Mouse (Mus musculus) intestine, embryonic 16.5 days (tissue): ENCODE data around the gene Sirt1. TPM values are rescaled to one million over a fixed set of nuclear protein-coding genes. Genes with fewer than 3 reads are reported as not detected.

Source experiments
- ATAC-seq: fragments of 200-750 bp; cut with Nextera tagmentation; 2 replicates; pipeline ENCODE4 v1.8.0; 2017; ENCODE audit warnings: moderate TSS enrichment, moderate library complexity
- H3K27ac ChIP-seq: fragments of 300-500 bp; sonication (generic); 2 replicates; pipeline ENCODE4 v1.5.1; 2014; ENCODE audit warnings: mild to moderate bottlenecking, low read length
- H3K27me3 ChIP-seq: fragments of 300-500 bp; sonication (generic); replicated peaks from 2 replicates; pipeline ENCODE4 v1.6.1; 2014; ENCODE audit warnings: low read length, control low read depth, mixed read lengths; ENCODE audit not compliant: control insufficient read depth, insufficient read depth
- H3K36me3 ChIP-seq: fragments of 300-500 bp; sonication (generic); 2 replicates; pipeline ENCODE4 v1.6.1; 2014; ENCODE audit warnings: low read length, control low read depth; ENCODE audit not compliant: control insufficient read depth, insufficient read depth
- H3K4me1 ChIP-seq: fragments of 300-500 bp; sonication (generic); 2 replicates; pipeline ENCODE4 v1.6.1; 2014; ENCODE audit warnings: low read length, control low read depth, mixed read lengths; ENCODE audit not compliant: control insufficient read depth, insufficient read depth
- H3K4me2 ChIP-seq: fragments of 300-500 bp; sonication (generic); 2 replicates; pipeline ENCODE4 v1.6.1; 2014; ENCODE audit warnings: low read depth, low read length, control low read depth
- H3K4me3 ChIP-seq: fragments of 300-500 bp; sonication (generic); 2 replicates; pipeline ENCODE4 v1.5.1; 2014; ENCODE audit warnings: mild to moderate bottlenecking, low read length
- H3K9ac ChIP-seq: fragments of 300-500 bp; sonication (generic); 2 replicates; pipeline ENCODE4 v1.6.1; 2014; ENCODE audit warnings: low read depth, low read length
- H3K9me3 ChIP-seq: fragments of 300-500 bp; sonication (generic); 2 replicates; pipeline ENCODE4 v1.6.1; 2016; ENCODE audit warnings: low read length, control low read depth; ENCODE audit not compliant: control insufficient read depth
- WGBS: fragments of 180-500 bp; shearing (Covaris S2); extraction: QIAGEN DNeasy Blood & Tissue Kit; methylation state at CpG from one replicate; pipeline ENCODE4 v1.1.7; 2014; 5-methylcytosine and 5-hydroxymethylcytosine counted together
- polyA plus RNA-seq: library from polyadenylated mRNA; unstranded; fragments of >200 nt; fragmentation: Nextera tagmentation; extraction: Ambion mirVana; gene quantifications from 2 replicates; pipeline ENCODE4 v1.2.1, GENCODE M21; 2015

Gene Sirt1
- polyA plus RNA-seq, 1 experiment from 2014 or later, result 3.3 TPM

GRCm38 (mm10) chr10:63338914-63339643, 42.4 kb downstream of the Sirt1 start:
- 1% methylated on average over 47 of the region's 74 CpGs for WGBS
- Histone ChIP-seq H3K9ac (peak overlapping the region; percentile 93), H3K27me3 (no peaks in the 10 kb centered on the region), H3K4me2 (peak overlapping the region; percentile 92), H3K4me3 (peak overlapping the region; percentile 74), H3K9me3 (no peaks in the 10 kb centered on the region), H3K36me3 (no peaks in the 10 kb centered on the region), H3K4me1 (peaks cover 9% of the 10 kb centered on the region; the same call in 1 of the 2 replicates), H3K27ac (peak overlapping the region; percentile 89)
- ATAC-seq, result peak; percentile 98

DNA sequence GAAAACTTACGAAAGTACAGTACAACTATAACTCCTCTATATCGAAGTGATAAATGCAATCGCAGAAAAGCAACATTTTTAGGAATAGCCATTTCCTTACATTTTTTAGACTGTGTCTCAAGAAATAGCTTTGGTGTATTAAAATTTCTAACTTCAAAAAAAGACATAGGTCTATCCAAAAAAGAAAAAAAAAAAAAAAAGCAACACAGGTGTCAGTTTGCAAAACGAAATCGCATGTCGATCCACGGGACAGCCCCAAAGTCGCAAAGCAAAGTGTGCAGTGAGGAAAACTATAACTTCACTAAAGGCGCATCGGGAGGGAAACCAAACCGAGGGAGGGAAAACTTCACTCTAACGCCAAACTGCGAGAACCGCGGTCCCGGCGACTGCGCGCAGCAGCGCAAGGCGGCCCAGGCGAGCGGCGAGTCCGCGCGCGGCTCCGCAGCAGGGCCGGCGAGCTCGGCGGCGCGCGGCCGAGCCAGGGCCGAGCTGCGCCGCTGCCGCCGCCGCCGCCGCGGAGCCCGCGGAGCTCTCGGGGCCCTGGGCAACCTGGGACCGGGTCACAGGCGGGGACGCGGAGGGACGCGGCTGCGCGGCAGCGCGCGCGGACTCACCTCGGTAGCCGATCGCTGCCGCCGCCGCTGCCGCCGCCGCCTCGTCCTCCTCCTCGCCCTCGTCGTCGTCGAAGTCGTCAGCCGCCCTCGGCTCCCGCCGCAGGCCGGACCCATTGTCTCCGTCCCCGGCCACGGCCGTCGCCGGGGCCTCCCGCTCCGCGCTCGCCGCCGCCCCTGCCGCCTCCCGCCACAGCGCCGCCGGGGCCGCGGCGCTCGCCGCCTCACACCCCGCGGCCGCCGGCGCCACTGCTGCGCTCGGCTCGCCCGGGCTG, 43.3 kb downstream of the Sirt1 start:
- peak overlapping the region; percentile 92 for H3K4me2 ChIP-seq
- H3K4me3 ChIP-seq, result peak overlapping the region; percentile 74
- H3K9me3 ChIP-seq, result no peaks in the 10 kb centered on the region
- H3K9ac ChIP-seq, result peak overlapping the region; percentile 93
- H3K27ac ChIP-seq, result peak overlapping the region; percentile 89
- peaks cover 9% of the 10 kb centered on the region; the same call in 1 of the 2 replicates for H3K4me1 ChIP-seq
- under 1% methylated on average over 87 of the region's 113 CpGs for WGBS
- H3K27me3 ChIP-seq, result no peaks in the 10 kb centered on the region
- H3K36me3 ChIP-seq, result no peaks in the 10 kb centered on the region
- peak; percentile 86 for ATAC-seq

- peak overlapping the region; percentile 92 for H3K4me2 ChIP-seq
- 31% methylated on average over 5 of the region's 5 CpGs for WGBS
- H3K9ac ChIP-seq, result peak overlapping the region; percentile 30; the same call in 1 of the 2 replicates
- H3K27ac ChIP-seq, result no peak overlapping the region
- no peak for ATAC-seq
- H3K4me1 ChIP-seq, result peaks cover 9% of the 10 kb centered on the region; the same call in 1 of the 2 replicates
- no peaks in the 10 kb centered on the region for H3K27me3 ChIP-seq
- H3K9me3 ChIP-seq, result no peaks in the 10 kb centered on the region
- H3K36me3 ChIP-seq, result no peaks in the 10 kb centered on the region
- peak overlapping the region; percentile 74 for H3K4me3 ChIP-seq
These were observed 44.2 kb downstream of the Sirt1 start for GRCm38 (mm10) chr10:63337326-63337725.

DNA sequence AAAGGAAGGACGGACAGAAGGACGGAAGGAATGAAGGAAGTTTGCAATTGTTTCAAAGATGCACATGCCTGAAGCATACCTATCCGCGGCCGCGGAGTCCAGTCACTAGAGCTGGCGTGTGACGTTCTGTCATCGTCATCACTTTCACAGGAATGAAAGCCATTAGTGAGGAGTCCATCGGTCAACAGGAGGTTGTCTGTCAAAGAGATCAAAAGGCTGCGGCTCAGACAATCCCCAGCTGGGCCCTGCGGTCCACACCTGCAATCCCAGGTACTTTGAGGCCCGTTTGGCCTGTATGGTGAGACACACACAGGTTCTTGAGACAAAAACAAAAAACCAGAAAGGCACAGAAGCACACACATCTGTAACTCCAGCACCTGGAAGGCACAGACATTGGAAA, 44.6 kb downstream of the Sirt1 start:
- Histone ChIP-seq H3K4me1 (peaks cover 9% of the 10 kb centered on the region; the same call in 1 of the 2 replicates), H3K4me3 (peak overlapping the region; percentile 74), H3K27me3 (no peaks in the 10 kb centered on the region), H3K36me3 (no peaks in the 10 kb centered on the region), H3K4me2 (peak overlapping the region; percentile 92), H3K9me3 (no peaks in the 10 kb centered on the region), H3K9ac (no peak overlapping the region; the same call in 1 of the 2 replicates), H3K27ac (no peak overlapping the region)
- WGBS, result 57% methylated on average over 13 of the region's 13 CpGs
- no peak for ATAC-seq

DNA sequence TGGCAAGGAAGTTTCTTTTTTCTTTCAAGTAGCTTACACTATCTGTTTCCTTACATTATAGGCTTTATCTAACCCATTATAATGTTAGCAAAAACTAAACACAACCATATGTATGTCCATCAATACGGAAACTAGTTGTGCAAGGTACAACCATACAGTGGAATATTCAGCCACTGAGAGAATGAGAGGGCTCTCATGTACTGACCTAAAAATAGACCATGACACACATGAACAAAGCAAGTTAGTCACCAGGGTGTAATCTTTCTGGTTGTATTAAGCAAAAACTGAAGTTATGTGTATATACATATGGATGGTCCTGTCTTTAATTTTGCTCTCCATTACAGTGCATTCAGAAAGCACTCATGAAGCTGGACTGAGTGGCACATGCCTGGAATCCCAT, 54.4 kb downstream of the Sirt1 start:
- no peak overlapping the region for H3K9ac ChIP-seq
- no peaks in the 10 kb centered on the region for H3K9me3 ChIP-seq
- no peak overlapping the region for H3K27ac ChIP-seq
- peaks cover 7% of the 10 kb centered on the region; the same call in 1 of the 2 replicates for H3K36me3 ChIP-seq
- no peaks in the 10 kb centered on the region for H3K4me1 ChIP-seq
- no peak overlapping the region for H3K4me2 ChIP-seq
- ATAC-seq, result no peak
- no peak overlapping the region for H3K4me3 ChIP-seq
- WGBS, result 88% methylated on average over 1 of the region's 1 CpGs
- H3K27me3 ChIP-seq, result no peaks in the 10 kb centered on the region

DNA sequence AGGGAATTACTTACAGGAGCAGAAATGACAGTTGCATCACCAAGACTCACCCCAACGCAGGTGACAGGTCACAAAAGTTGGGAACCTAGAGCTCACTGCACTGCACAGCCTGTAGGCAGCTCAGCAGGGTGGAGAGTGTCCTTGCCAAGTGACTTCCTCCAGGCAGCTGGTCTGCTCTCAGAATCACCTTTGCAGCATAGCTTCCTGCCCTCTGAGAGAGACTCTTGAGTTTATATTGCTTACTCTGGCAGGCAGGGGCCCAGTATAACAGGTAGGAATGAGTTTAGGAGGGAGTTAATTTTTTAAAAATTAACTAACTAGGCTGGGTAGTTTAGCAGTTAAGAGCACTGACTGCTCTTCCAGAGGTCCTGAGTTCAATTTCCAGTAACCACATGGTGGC, 67.8 kb downstream of the Sirt1 start:
- Histone ChIP-seq H3K4me1 (no peaks in the 10 kb centered on the region), H3K9ac (no peak overlapping the region), H3K4me2 (no peak overlapping the region), H3K27ac (no peak overlapping the region), H3K4me3 (no peak overlapping the region), H3K9me3 (no peaks in the 10 kb centered on the region), H3K27me3 (no peaks in the 10 kb centered on the region), H3K36me3 (peaks cover 10% of the 10 kb centered on the region; the same call in 1 of the 2 replicates)
- no peak for ATAC-seq
- 95% methylated on average over 1 of the region's 1 CpGs for WGBS

DNA sequence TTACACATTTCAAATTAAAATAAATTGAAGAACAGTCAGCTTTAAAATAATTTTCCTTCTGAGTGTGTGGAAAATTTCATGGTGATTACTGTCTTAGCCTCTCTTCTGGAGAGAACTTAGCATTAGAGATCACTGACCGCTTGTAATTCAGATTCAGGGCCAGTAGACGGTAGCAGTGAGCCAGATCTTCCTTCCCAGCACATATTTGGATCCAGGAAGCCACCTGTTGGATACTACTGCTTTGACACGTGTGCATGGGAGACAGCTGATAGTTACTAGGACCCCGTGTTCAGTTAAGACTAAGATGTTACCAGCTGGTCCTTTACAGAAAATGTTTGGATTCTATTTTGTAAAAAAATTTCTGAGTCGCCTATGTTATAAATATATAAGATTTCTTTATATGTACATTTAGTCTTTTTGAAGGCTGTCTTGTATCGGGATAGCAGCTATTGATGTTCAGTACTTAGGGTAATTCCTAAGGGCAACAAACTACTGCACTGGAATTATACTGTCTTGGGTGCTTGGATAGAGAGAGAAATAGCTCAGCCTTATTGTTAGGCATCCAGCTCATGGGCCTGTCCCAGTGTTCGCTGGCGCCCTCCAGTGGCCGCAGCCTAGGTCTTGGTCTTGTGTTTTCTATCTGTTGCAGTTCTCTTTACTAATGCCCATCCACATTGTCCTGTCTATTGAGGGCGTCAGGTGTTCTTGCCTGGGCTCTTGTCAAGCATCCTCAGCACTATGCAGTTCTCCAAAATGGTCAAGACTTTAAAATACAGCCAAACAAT, 72.7 kb downstream of the Sirt1 start:
- ATAC-seq, result peak; percentile 79
- WGBS, result 43% methylated on average over 10 of the region's 10 CpGs
- no peak overlapping the region for H3K4me2 ChIP-seq

DNA sequence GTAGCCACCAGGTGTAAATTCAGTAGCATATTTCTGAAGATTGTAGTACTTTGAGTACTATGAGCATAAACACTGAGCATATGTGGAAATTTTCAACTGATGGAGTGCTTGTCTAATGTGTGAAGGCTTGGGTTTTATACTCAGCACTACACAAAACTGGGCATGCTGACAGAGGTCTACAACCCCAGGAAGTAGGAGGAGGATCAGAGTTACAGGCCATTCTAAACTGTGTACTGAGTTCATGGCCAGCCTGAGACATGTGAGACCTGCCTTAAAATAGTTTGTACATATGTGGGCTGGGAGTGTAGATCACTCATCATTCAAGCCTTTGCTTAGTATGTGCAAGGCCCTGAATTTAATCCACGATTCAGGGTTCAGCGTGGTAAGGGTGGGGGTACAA, 79.1 kb downstream of the Sirt1 start:
- Histone ChIP-seq H3K4me3 (no peak overlapping the region), H3K36me3 (peaks cover 10% of the 10 kb centered on the region; the same call in 1 of the 2 replicates), H3K27me3 (no peaks in the 10 kb centered on the region), H3K4me1 (no peaks in the 10 kb centered on the region), H3K27ac (no peak overlapping the region; the same call in 1 of the 2 replicates), H3K9ac (no peak overlapping the region), H3K9me3 (no peaks in the 10 kb centered on the region), H3K4me2 (no peak overlapping the region)
- ATAC-seq, result no peak
- WGBS, result 92% methylated on average over 2 of the region's 2 CpGs

More for the DNA sequence above, 72.7 kb downstream of the Sirt1 start:
- H3K4me1 ChIP-seq, result no peaks in the 10 kb centered on the region
- H3K9ac ChIP-seq, result no peak overlapping the region
- H3K27ac ChIP-seq, result no peak overlapping the region
- H3K27me3 ChIP-seq, result no peaks in the 10 kb centered on the region
- H3K4me3 ChIP-seq, result no peak overlapping the region
- H3K9me3 ChIP-seq, result no peaks in the 10 kb centered on the region
- peaks cover 22% of the 10 kb centered on the region for H3K36me3 ChIP-seq

DNA sequence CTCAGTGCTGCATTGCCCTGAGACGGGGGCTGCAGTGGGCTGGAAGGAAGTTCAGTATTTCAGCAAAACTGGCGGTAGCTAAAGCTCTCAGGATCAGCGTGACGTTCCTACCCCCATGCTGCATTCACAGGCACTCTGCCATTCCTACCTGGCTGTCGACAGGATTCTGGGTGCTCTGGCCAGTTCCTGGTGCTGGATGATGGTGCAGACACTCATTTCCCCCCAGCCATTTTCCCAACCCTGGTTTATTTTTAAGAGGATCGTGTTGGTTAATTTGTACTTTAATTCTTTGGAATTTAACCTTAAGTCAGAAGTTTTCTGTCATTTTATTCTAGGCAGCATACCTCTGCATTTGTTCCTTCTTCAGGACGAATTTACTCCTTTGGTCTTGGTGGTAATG, 98.7 kb downstream of the Sirt1 start:
- peaks cover 5% of the 10 kb centered on the region for H3K36me3 ChIP-seq
- no peak for ATAC-seq
- 83% methylated on average over 7 of the region's 7 CpGs for WGBS

More for the DNA sequence above, 98.7 kb downstream of the Sirt1 start:
- Histone ChIP-seq H3K9ac (no peak overlapping the region), H3K9me3 (no peaks in the 10 kb centered on the region), H3K4me1 (no peaks in the 10 kb centered on the region), H3K4me3 (no peak overlapping the region), H3K27ac (no peak overlapping the region), H3K27me3 (no peaks in the 10 kb centered on the region), H3K4me2 (no peak overlapping the region)
